Mouse (Mus musculus): ENCODE results near the gene Nr1i3.

DNA sequence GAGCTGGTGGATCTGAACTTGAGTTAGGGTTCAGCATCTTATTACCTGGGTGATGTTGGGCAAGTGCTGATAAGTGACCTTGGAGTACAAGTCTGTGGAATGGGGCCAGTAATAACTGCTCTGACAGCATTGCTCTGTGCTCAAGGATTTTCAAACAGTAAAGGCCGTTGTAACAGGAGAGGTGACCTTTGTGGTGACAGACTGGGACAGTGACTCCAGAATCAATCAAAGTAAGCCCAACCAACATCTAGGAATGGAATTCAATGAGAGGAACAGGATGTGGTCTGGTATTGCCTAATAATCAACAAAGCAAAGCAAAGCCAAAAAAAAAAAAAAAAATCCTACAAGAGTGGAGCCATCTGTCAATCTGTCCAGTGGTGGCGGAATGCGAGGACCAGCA is 46.5 kb downstream of the Nr1i3 start:
- TF ChIP-seq POLR2A (IDR thresholded peaks at IDR 0.05; ENCODE audit: low read depth, low read length) (no peak; the same call in 1 of the 2 replicates), CTCF (IDR thresholded peaks at IDR 0.05; ENCODE audit: borderline replicate concordance, insufficient read depth, low read length) (no peak)

Data from embryonic fibroblast, embryonic 13.5 days (primary cell).